Mouse (Mus musculus): Measurements from ENCODE around the gene Sfn.

Sfn gene

GRCm38 (mm10) chr4:133619473-133620136 is 17.6 kb upstream of the Sfn start:
- no peak for DNase-seq (ENCODE audit: low read depth, low spot score)

GRCm38 (mm10) chr4:133617936-133618335 is 16.0 kb upstream of the Sfn start:
- DNase-seq (ENCODE audit: low read depth, low spot score) = no peak

- DNase-seq (ENCODE audit: low read depth, low spot score) = no peak
These were observed 13.4 kb upstream of the Sfn start for GRCm38 (mm10) chr4:133615416-133615815.

DNA sequence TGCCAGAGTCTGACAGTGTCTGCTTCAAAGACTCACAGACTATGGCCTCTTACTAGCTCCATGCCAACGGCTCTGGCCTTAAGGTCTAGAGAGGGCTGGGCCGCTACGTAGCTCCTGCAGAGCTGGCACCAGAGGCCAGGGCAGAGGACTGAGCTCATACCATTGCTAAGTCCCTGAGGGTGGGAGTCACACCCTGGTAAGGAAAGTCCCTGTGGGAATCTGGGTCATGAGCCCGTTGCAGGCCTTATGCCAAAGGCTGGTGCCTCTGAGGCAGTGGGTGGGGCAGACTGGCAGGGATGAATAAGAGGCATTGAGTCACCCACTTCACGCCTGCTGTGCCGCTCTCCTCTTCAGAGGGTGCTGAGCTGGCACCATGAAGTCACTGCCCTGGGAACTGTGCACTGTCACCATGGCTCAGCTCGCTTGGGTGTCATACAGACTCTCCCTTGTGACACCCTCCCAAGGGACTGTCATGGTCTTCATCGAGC is 12.3 kb upstream of the Sfn start:
- DNase-seq (ENCODE audit: low read depth, low spot score) = no peak

DNA sequence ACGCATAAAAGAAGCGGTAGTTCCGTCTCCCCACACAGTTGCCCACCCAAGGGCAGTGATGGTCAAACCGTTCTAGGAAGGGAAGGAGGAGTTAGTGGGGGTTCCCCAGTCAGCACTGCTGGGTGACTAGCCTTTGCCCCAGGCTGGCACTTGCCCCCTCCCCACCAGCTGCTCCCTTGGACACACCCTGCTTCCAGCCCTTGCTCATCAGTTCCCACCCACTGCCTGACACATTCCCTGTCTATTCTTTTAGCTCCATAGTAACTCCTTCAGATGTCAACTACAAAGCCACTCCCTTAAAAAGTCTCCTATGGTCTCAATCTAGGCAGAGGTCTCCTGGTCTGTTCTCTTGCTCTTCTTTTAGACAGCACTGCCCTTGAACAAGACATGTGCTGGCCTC is 11.9 kb upstream of the Sfn start:
- no peak for DNase-seq (ENCODE audit: low read depth, low spot score)

DNA sequence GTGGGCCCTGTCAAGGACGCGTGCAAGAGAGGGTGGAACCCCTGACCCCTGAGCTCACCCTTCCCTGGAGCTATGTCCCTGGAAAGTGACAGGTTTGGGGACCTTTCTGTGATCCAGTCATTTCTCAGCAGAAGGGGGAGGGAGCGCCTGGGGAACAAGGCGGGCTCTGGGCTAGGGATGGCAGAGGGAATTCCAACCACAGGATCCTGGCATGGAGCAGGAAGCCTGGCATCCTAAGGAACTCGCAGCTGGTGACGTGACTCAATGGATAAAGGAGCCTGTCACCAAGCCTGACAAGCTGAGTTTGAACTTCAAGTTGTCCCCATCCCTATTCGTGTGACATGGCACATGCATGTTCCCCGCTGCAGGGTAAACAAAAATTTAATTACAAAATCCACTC is 11.1 kb upstream of the Sfn start:
- no peak for DNase-seq (ENCODE audit: low read depth, low spot score)

DNA sequence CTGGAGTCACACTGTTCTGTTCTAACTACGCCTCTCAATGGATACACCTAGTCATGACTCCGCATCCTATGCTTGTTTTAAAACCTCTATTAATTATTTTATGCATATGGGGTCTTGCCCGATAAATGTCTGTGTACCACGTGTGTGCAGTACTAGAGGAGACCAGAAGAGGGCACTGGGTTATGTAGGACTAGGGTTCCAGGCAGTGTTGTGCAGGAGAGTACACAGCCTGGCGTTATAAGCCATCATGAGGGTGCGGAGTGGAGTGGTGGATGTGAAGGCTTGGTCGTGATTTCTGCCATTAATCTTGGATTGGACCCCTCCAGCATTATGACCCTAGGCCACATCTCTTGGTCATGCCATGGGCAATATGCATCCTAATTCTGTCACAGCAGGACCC is 10.4 kb upstream of the Sfn start:
- DNase-seq (ENCODE audit: low read depth, low spot score) = no peak

GRCm38 (mm10) chr4:133611815-133612214 is 9.8 kb upstream of the Sfn start:
- no peak for DNase-seq (ENCODE audit: low read depth, low spot score)

DNA sequence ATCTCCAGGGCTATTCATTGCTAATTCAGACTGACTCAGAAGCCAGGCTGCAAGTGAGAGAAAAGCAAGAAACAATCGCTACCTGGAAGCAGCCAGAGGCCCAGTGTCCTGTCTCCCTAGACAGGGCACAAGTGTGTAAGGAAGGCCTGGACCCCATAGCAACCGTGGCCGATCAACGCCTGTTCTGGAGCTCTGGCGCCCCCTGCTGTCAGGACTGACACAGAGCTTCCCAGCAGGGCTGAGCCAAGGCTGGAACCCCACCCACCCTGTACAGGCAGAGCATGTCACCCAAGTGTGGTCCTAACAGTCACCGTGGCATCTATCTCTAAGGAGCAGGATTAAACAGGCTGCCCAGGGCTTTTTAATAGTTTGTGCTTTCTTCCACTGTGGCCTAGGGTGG is 7.8 kb upstream of the Sfn start:
- DNase-seq (ENCODE audit: low read depth, low spot score) = no peak

GRCm38 (mm10) chr4:133607284-133607683 is 5.3 kb upstream of the Sfn start:
- DNase-seq (ENCODE audit: low read depth, low spot score) = no peak

DNA sequence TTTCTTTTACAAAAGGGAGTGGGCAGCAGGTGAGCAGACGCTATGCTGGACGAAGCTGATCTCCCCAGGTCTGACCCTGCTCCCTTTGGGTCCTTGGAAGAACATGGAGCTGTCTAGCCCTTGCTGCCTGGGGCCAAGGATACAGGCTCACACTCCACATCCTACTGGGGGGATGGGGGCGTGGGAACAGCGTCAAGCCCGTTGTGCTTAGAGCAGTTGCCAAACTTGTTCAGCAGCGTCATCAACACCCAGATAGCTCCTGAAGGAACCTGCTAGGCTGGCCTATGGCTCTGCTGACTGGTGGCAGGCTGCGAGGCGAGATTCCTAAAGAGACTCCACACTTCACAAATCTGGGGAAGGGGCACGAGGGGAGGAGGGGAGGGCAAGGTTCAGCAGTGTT is 3.4 kb upstream of the Sfn start:
- no peak for DNase-seq (ENCODE audit: low read depth, low spot score)

DNA sequence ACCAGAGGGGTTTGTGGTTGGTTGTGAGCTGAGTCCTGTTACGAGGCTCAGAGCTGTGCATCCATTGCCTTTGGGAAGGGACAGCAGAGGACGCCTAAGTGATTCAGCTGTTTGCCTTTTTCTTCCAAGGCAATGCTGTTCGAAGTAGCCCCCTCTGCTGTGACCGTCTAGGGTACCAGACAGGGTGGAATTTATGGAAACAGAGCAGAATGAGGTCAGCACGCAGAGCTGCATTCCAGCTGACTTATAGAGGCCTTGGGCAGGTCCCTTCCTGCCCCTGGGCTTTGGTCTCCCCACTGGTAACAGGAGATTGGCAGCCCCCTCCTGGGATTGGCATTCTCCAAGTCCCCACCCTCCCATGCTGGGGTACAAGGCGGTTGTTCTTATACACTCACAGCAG is 2.9 kb upstream of the Sfn start:
- no peak for DNase-seq (ENCODE audit: low read depth, low spot score)

DNA sequence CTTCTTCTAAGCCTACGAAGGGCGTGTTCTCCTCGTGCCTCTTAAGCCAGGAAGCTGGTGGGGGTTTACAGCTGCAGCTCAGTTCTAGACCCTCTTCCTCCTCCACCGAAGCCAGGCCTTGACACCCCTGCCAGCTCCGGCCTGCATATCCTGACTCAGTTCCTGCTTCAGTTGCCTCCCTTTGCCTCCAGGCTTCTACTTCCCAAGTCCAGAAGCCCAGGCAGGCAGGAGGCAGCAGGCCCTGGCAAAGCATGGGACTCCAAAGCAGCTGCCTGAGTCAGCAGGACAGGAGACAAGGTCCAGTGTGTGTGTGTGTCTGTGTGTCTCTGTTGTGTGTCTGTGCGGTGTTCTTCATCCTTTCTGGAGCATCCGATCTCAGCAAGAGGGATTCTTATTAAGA is 2.2 kb upstream of the Sfn start:
- no peak for DNase-seq (ENCODE audit: low read depth, low spot score)

DNA sequence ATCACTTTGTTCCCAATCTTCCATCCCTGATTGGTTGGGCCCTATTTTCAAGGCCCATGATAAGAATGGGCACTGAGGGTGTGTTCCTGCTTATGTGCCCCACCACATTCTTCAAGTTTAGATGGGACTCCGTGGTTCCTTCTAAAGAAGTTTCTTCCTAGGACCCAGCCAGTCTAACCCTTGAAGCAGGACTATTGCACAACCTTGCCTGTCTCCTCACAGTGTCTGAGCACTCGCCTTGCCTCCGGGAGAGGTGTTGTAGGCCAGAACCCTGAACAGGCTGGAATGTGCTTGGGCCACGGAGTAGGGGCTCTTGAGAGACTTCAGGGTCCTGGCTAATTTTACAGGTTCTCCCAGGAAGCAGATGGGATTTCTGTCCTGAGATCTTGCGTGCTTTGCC is 1.1 kb upstream of the Sfn start:
- no peak for DNase-seq (ENCODE audit: low read depth, low spot score)

- DNase-seq (ENCODE audit: low read depth, low spot score) = no peak
These were observed 1.7 kb downstream of the Sfn start for GRCm38 (mm10) chr4:133600306-133600705.

GRCm38 (mm10) chr4:133599571-133600073 is 2.3 kb downstream of the Sfn start:
- DNase-seq (ENCODE audit: low read depth, low spot score) = no peak

DNA sequence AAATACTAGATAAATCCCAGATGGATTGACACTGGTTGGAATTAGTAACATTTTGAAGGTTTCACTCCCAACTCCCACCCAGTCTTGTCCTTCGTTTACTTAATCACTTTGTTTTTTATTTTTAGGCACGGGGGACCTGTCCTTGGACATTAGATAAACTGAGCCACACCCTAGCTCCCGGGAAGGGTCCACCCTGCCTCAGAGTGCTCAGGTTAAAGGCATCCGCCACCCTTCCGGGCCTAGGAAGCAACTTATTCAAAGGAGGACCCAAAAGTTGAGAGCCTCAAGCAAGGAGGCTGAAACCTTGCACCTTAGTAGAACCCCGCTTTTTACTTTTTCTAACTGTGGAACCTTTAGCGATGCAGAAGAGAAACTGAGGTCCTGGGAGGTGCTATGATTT is 2.9 kb downstream of the Sfn start:
- DNase-seq (ENCODE audit: low read depth, low spot score) = no peak

DNA sequence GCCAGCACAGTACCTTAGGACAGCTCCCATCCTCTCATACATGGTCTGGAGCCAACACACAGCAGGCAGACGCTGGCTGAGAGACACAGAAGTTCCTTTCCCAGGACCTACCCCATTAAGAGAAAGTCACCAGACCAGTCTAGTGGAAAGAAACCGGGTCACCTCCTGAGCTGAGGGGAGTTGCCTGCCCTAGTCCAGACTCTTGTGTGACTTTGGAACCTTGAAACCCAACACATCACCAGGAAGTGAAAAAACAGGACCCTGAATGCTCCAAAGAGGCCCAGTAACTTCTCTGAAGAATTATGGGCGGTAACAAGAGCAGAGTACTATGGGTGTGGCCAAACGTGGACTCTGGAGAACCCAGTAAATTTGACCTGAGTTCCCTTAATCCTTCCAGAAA is 3.4 kb downstream of the Sfn start:
- no peak for DNase-seq (ENCODE audit: low read depth, low spot score)

DNA sequence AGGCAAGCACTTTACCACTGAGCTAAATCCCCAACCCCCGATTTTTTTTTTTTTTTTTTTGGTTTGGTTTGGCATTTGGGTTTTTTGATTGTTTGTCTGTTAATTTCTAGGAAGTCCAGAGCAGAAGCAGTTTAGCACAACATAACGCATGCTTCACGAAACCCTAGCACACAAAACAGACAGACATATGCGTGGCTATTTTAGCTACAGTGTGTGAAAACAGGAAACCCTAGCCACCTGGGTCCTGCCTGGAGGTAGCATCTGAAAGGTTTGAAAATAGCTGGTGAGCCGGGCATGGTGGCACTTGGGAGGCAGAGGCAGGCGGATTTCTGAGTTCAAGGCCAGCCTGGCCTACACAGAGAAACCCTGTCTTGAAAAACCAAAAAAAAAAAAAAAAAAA is 5.9 kb downstream of the Sfn start:
- DNase-seq (ENCODE audit: low read depth, low spot score) = no peak

- DNase-seq (ENCODE audit: low read depth, low spot score) = no peak
These were observed 6.4 kb downstream of the Sfn start for GRCm38 (mm10) chr4:133595538-133595937.

DNA sequence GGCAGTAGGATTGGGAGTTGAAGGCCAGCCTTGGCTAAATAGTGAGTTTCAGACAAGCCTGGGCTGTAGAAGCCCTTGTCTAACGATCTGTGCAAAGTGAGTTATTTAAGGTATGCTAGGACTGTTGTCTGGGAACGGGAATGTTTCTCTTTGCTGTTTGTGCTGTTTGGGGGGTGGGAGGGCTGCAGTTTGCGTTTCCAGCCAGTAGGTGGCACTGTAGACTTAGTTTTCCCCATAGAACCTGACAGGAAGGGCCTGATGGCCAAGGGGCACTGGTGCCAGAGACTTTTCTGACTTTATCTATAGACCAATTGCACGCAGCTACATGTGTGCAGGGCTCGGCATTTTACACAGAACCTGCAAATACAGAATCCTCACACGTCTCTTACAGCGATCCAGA is 9.4 kb downstream of the Sfn start:
- DNase-seq (ENCODE audit: low read depth, low spot score) = no peak

GRCm38 (mm10) chr4:133584059-133584951 is 17.7 kb downstream of the Sfn start, which contains the start of gene Gpn2:
Gpn2 (plus strand) TSS chr4:133584362.
- peak; percentile 82 for DNase-seq (ENCODE audit: low read depth, low spot score)

- no peak for DNase-seq (ENCODE audit: low read depth, low spot score)
These were observed 18.3 kb downstream of the Sfn start for GRCm38 (mm10) chr4:133583690-133584058.
